8 mouse cellular contexts compared by ENCODE assay signal in the genomic region with DNA sequence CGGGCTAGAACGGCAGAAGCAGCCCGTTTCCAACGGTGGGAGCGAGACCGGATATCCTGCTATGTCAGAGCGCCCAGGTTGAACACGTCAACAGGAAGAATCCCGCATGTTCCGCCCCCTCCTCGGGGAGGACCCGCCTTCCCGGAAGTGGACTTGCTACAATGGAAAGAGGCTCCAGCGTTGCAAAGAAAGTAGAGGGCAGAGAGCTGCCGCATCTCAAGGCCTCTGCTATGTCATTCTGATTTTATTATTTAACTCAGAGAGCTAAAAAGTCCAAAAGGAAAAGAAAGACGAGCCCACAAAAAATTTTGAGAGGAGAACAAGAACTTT. TPM values are rescaled to one million over a fixed set of nuclear protein-coding genes. Genes with fewer than 3 reads are reported as not detected.
DNase-seq lines count a peak whose midpoint lies in the region; ATAC-seq lines count a peak whose summit lies in the region.

A gene (minus strand): TSS at position 68 of the 330 bp plus-strand sequence.

- no peaks in the 10 kb centered on the region for H3K9me3 ChIP-seq in heart, embryonic 14.5 days (ENCODE audit: control insufficient read depth, low read length)
- no peaks in the 10 kb centered on the region for H3K9me3 ChIP-seq in liver, embryonic 13.5 days (replicated peaks)
- no peaks in the 10 kb centered on the region for H3K9me3 ChIP-seq in stomach, embryonic 16.5 days (replicated peaks; ENCODE audit: control insufficient read depth, low read length)

- peak; percentile 97 for ATAC-seq in CD4-positive, CD25-positive, alpha-beta regulatory T cell, adult 4 months
- ATAC-seq in heart, embryonic 14.5 days (ENCODE audit: insufficient number of reproducible peaks, insufficient read depth, low FRiP score, low read depth), result peak; percentile 91
- ATAC-seq in liver, embryonic 13.5 days (ENCODE audit: low read depth), result peak; percentile 98
- peak; percentile 98 for ATAC-seq in stomach, embryonic 16.5 days (ENCODE audit: insufficient read depth, low FRiP score)

- H3K9ac ChIP-seq in heart, embryonic 14.5 days (ENCODE audit: low read length), result peak within 1 kb of the TSS; percentile 89
- H3K9ac ChIP-seq in liver, embryonic 13.5 days, result peak within 1 kb of the TSS; percentile 91
- H3K9ac ChIP-seq in stomach, embryonic 16.5 days (ENCODE audit: low read length), result peak within 1 kb of the TSS; percentile 91

- H3K27ac ChIP-seq in heart, embryonic 14.5 days (replicated peaks in 1 of 2; ENCODE audit: control insufficient read depth in 1 of 2, insufficient read depth in 1 of 2, low read depth in 2 of 2, low read length in 2 of 2), result peak within 1 kb of the TSS; percentile 71 to 76
- H3K27ac ChIP-seq in liver, embryonic 13.5 days, result peak within 1 kb of the TSS; percentile 64
- peak within 1 kb of the TSS; percentile 68 for H3K27ac ChIP-seq in stomach, embryonic 16.5 days (ENCODE audit: low read length)

- WGBS in heart, embryonic 14.5 days, result under 1% methylated on average over 16 of the region's 16 CpGs
- WGBS in liver, embryonic 13.5 days (ENCODE audit: insufficient replicate concordance), result under 1% methylated on average over 16 of the region's 16 CpGs
- WGBS in stomach, embryonic 16.5 days, result 0% methylated on average over 16 of the region's 16 CpGs

- peak; percentile 73 for DNase-seq in c-Kit-negative CD71-positive TER-119-positive erythroid progenitor cells, embryonic 14.5 days (ENCODE audit: low read depth, low spot score)
- DNase-seq in fibroblast of lung, adult 2 months (ENCODE audit: low read depth), result peak; percentile 80
- peak; percentile 94 for DNase-seq in kidney, postnatal 14 days
- peak; percentile 88 for DNase-seq in liver, embryonic 13.5 days
- DNase-seq in neural tube, embryonic 10.5 days (ENCODE audit: extremely low spot score, low spot score), result peak; percentile 89

- no peaks in the 10 kb centered on the region for H3K27me3 ChIP-seq in heart, embryonic 14.5 days (ENCODE audit: control insufficient read depth, insufficient read depth, low read length)
- no peaks in the 10 kb centered on the region for H3K27me3 ChIP-seq in liver, embryonic 13.5 days
- H3K27me3 ChIP-seq in stomach, embryonic 16.5 days (ENCODE audit: control insufficient read depth, insufficient read depth, low read length), result no peaks in the 10 kb centered on the region

- H3K4me2 ChIP-seq in heart, embryonic 14.5 days (ENCODE audit: low read length), result peak within 1 kb of the TSS; percentile 83
- H3K4me2 ChIP-seq in liver, embryonic 13.5 days, result peak within 1 kb of the TSS; percentile 75
- peak within 1 kb of the TSS; percentile 70 for H3K4me2 ChIP-seq in stomach, embryonic 16.5 days (ENCODE audit: low read depth, low read length)

- peaks cover 34% of the 10 kb centered on the region for H3K36me3 ChIP-seq in heart, embryonic 14.5 days (ENCODE audit: control insufficient read depth, insufficient read depth, low read length)
- peaks cover 30% of the 10 kb centered on the region for H3K36me3 ChIP-seq in liver, embryonic 13.5 days
- peaks cover 7% of the 10 kb centered on the region; the same call in 1 of the 2 replicates for H3K36me3 ChIP-seq in stomach, embryonic 16.5 days (ENCODE audit: control insufficient read depth, insufficient read depth, low read length)

- H3K4me3 ChIP-seq in heart, embryonic 14.5 days (ENCODE audit: control insufficient read depth in 1 of 2, insufficient read depth in 1 of 2, low read depth in 1 of 2, low read length in 2 of 2), result peak within 1 kb of the TSS; percentile 75 to 95
- peak within 1 kb of the TSS; percentile 91 for H3K4me3 ChIP-seq in liver, embryonic 13.5 days (replicated peaks)
- H3K4me3 ChIP-seq in stomach, embryonic 16.5 days (replicated peaks; ENCODE audit: low read length), result peak within 1 kb of the TSS; percentile 82

- H3K4me1 ChIP-seq in heart, embryonic 14.5 days (ENCODE audit: control insufficient read depth in 2 of 2, insufficient read depth in 2 of 2, low read length in 2 of 2), result 0 out of 4 replicates have a peak, but pooled peaks cover 0 to 6% of the 10 kb centered on the region in 2 experiments
- peaks cover 19% of the 10 kb centered on the region for H3K4me1 ChIP-seq in liver, embryonic 13.5 days (replicated peaks)
- H3K4me1 ChIP-seq in stomach, embryonic 16.5 days (ENCODE audit: control insufficient read depth, insufficient read depth, low read length), result peaks cover 3% of the 10 kb centered on the region; the same call in 1 of the 2 replicates

RNA-seq across cellular contexts. Expression of the gene that starts here (rescaled TPM):
- 10 to 100 TPM; 70.3 to 73.0 TPM for polyA plus RNA-seq in CD4-positive, CD25-positive, alpha-beta regulatory T cell, adult 4 months (2017; shearing (Covaris generic))
- 41.5 and 43.2 TPM in 2 replicates for polyA plus RNA-seq in heart, embryonic 14.5 days (2014; fragmentation: Nextera tagmentation; extraction: Ambion mirVana)
- 33.8 and 37.5 TPM in 2 replicates for polyA plus RNA-seq in liver, embryonic 13.5 days (2015; fragmentation: Nextera tagmentation; extraction: Ambion mirVana)
- 65.9 and 67.5 TPM in 2 replicates for polyA plus RNA-seq in stomach, embryonic 16.5 days (2015; fragmentation: Nextera tagmentation; extraction: Ambion mirVana)

Comparison
In these comparisons a context has a peak if more than half of its experiments do, and no peak if none do; other contexts are left out.
1. Peak in every context shown above with its lines: DNase-seq, ATAC-seq, H3K4me3 ChIP-seq and H3K27ac ChIP-seq.